Mouse (Mus musculus): ENCODE data around the gene Masp1. TPM values are rescaled to one million over a fixed set of nuclear protein-coding genes. Genes with fewer than 3 reads are reported as not detected.
A peak's percentile ranks its signal among the peaks of the same experiment; 100 is the strongest.

Gene Masp1
- total and polyA plus RNA-seq, 2 experiments from 2014 or later = 21.4 to 29.7 TPM

DNA sequence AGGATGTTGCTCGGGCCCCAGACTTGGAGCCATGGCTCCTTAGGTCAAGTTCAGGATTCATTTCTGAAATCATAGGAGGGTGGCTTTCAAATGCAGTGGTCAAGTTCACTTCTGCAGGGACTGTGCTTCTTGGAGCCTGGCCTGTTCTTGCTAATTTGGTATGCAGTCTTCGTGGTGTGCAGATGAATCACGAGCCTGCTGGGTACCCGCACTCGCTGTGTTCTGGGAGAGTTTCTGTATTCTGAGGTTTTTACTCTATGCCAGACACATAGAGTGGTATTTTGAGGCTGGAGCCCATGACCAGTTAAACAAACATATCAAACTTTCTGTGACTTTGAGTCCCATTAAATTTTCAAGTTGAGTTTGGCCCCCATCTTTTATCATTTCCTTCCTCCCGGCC is 66.2 kb downstream of the Masp1 start:
- H3K9ac ChIP-seq (replicated peaks; ENCODE audit: low read length, poor library complexity, severe bottlenecking) = no peak overlapping the region
- 66% methylated on average over 6 of the region's 6 CpGs for WGBS
- TF ChIP-seq CTCF (IDR thresholded peaks at IDR 0.05) = no peak
- H3K4me1 ChIP-seq (ENCODE audit: insufficient read depth, low read length) = no peaks in the 10 kb centered on the region
- no peak overlapping the region for H3K27ac ChIP-seq (ENCODE audit: low read depth, low read length)
- no peaks in the 10 kb centered on the region for H3K36me3 ChIP-seq (ENCODE audit: insufficient read depth, low read length)
- H3K4me3 ChIP-seq (ENCODE audit: low read depth, low read length) = no peak overlapping the region
- no peaks in the 10 kb centered on the region for H3K27me3 ChIP-seq (ENCODE audit: insufficient read depth, low read length)
- no peaks in the 10 kb centered on the region for H3K9me3 ChIP-seq (ENCODE audit: low read length)
- no peak for DNase-seq (ENCODE audit: low spot score)
- ATAC-seq (ENCODE audit: low FRiP score) = no peak
- H3K4me2 ChIP-seq (ENCODE audit: low read depth, low read length, poor library complexity, severe bottlenecking) = no peak overlapping the region

DNA sequence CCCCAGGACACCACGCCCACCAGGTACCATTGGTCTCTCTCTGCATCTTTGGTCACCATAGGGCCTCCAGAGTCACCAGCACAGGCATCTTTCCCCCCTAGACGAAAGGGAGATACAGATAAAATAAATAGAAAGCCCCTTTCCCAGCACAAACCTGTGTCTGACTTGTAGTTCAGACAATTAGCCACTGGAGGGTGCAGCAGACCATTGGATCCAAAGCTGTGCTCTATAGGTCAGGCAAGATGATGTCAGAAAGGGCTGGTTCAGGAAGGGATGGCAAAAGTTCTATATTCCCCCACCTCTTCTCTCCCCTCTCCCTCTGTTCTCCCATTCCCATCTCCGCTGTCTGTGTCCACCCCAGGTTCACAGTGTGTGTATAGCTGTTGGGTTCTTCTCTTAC is 68.1 kb downstream of the Masp1 start:
- TF ChIP-seq CTCF (IDR thresholded peaks at IDR 0.05) = peak; percentile 91
- peak; percentile 70 for ATAC-seq (ENCODE audit: low FRiP score)
- Histone ChIP-seq H3K4me3 (ENCODE audit: low read depth, low read length) (no peak overlapping the region), H3K4me2 (ENCODE audit: low read depth, low read length, poor library complexity, severe bottlenecking) (no peak overlapping the region), H3K27ac (ENCODE audit: low read depth, low read length) (no peak overlapping the region), H3K27me3 (ENCODE audit: insufficient read depth, low read length) (no peaks in the 10 kb centered on the region), H3K9me3 (ENCODE audit: low read length) (no peaks in the 10 kb centered on the region), H3K4me1 (ENCODE audit: insufficient read depth, low read length) (no peaks in the 10 kb centered on the region), H3K36me3 (ENCODE audit: insufficient read depth, low read length) (no peaks in the 10 kb centered on the region), H3K9ac (replicated peaks; ENCODE audit: low read length, poor library complexity, severe bottlenecking) (no peak overlapping the region)
- DNase-seq (ENCODE audit: low spot score) = peak; percentile 84
- 14% methylated on average over 3 of the region's 3 CpGs for WGBS

DNA sequence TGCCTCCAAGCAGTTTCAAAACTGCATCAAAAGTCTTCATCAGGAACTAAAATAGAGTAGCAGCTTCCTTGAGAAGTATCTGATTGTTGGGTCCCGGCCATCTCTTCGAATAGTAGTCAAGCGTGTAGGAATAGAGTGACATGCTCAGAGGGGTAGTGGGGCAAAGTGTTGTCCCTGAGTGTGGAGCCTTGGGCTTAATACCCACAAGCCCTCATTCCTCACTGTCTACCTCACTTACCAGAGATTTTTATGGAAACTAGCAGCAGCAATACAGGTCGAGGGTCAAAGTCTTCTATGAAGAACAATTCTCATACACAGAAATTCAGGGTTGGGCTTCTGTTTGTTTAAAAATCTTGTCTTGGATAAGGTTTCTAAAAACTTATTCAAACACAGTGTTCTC is 69.8 kb downstream of the Masp1 start:
- 87% methylated on average over 4 of the region's 4 CpGs for WGBS
- no peak overlapping the region for H3K9ac ChIP-seq (replicated peaks; ENCODE audit: low read length, poor library complexity, severe bottlenecking)
- no peaks in the 10 kb centered on the region for H3K4me1 ChIP-seq (ENCODE audit: insufficient read depth, low read length)
- H3K36me3 ChIP-seq (ENCODE audit: insufficient read depth, low read length) = no peaks in the 10 kb centered on the region
- no peak for TF ChIP-seq CTCF (IDR thresholded peaks at IDR 0.05)
- no peak overlapping the region for H3K4me2 ChIP-seq (ENCODE audit: low read depth, low read length, poor library complexity, severe bottlenecking)
- H3K9me3 ChIP-seq (ENCODE audit: low read length) = no peaks in the 10 kb centered on the region
- H3K27me3 ChIP-seq (ENCODE audit: insufficient read depth, low read length) = no peaks in the 10 kb centered on the region
- DNase-seq (ENCODE audit: low spot score) (no peak), ATAC-seq (ENCODE audit: low FRiP score) (no peak)
- H3K4me3 ChIP-seq (ENCODE audit: low read depth, low read length) = no peak overlapping the region
- H3K27ac ChIP-seq (ENCODE audit: low read depth, low read length) = no peak overlapping the region

DNA sequence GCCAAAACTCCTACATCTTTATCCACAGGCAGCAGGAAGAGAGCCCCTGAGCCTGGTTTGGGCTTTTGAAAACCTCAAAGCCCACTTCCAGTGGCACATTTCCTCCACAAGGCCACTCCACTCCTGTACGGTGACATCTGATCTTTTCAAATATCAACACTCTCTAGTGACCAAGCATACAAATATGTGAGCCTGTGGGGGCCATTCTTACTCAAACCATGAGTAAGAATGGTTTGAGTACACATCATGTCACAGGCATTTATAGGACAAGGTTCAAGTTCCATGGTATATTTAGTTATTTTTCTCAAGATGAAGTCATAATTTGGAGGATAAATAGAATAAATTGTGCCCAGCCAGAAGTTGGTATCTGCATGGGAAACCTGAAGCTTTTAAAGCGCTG is 70.7 kb downstream of the Masp1 start:
- DNase-seq (ENCODE audit: low spot score) = no peak
- ATAC-seq (ENCODE audit: low FRiP score) = no peak
- H3K27me3 ChIP-seq (ENCODE audit: insufficient read depth, low read length) = no peaks in the 10 kb centered on the region
- H3K4me3 ChIP-seq (ENCODE audit: low read depth, low read length) = no peak overlapping the region
- H3K4me2 ChIP-seq (ENCODE audit: low read depth, low read length, poor library complexity, severe bottlenecking) = no peak overlapping the region
- no peak overlapping the region for H3K27ac ChIP-seq (ENCODE audit: low read depth, low read length)
- no peak for TF ChIP-seq CTCF (IDR thresholded peaks at IDR 0.05)
- no peaks in the 10 kb centered on the region for H3K4me1 ChIP-seq (ENCODE audit: insufficient read depth, low read length)
- no peaks in the 10 kb centered on the region for H3K9me3 ChIP-seq (ENCODE audit: low read length)
- H3K36me3 ChIP-seq (ENCODE audit: insufficient read depth, low read length) = no peaks in the 10 kb centered on the region
- WGBS = 83% methylated on average over 2 of the region's 2 CpGs
- H3K9ac ChIP-seq (replicated peaks; ENCODE audit: low read length, poor library complexity, severe bottlenecking) = no peak overlapping the region

DNA sequence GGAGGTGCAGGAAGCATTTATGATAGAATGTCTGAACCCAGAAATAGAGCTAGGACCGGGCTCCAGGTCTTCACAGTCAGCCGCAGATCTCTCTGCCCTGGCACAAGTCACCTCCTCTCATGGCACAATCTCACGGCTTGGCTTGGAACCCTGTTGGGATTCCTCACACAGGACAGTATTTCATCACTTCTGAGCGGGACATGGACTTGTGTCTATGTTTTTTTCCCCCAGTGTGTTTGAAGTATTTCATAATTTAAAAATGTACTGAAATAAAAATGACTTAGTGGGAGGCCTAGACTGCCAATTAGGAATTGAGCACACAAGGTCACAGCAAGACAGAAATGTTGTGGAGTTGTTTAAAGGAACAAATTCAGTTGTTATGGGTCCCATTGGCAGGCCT is 76.4 kb downstream of the Masp1 start:
- DNase-seq (ENCODE audit: low spot score) = no peak
- H3K4me1 ChIP-seq (ENCODE audit: insufficient read depth, low read length) = no peaks in the 10 kb centered on the region
- ATAC-seq (ENCODE audit: low FRiP score) = no peak
- H3K36me3 ChIP-seq (ENCODE audit: insufficient read depth, low read length) = no peaks in the 10 kb centered on the region
- no peak overlapping the region for H3K9ac ChIP-seq (replicated peaks; ENCODE audit: low read length, poor library complexity, severe bottlenecking)
- H3K9me3 ChIP-seq (ENCODE audit: low read length) = no peaks in the 10 kb centered on the region
- no peak overlapping the region for H3K4me2 ChIP-seq (ENCODE audit: low read depth, low read length, poor library complexity, severe bottlenecking)
- 89% methylated on average over 4 of the region's 4 CpGs for WGBS
- H3K27me3 ChIP-seq (ENCODE audit: insufficient read depth, low read length) = no peaks in the 10 kb centered on the region
- TF ChIP-seq CTCF (IDR thresholded peaks at IDR 0.05) = no peak
- no peak overlapping the region for H3K27ac ChIP-seq (ENCODE audit: low read depth, low read length)
- no peak overlapping the region for H3K4me3 ChIP-seq (ENCODE audit: low read depth, low read length)

DNA sequence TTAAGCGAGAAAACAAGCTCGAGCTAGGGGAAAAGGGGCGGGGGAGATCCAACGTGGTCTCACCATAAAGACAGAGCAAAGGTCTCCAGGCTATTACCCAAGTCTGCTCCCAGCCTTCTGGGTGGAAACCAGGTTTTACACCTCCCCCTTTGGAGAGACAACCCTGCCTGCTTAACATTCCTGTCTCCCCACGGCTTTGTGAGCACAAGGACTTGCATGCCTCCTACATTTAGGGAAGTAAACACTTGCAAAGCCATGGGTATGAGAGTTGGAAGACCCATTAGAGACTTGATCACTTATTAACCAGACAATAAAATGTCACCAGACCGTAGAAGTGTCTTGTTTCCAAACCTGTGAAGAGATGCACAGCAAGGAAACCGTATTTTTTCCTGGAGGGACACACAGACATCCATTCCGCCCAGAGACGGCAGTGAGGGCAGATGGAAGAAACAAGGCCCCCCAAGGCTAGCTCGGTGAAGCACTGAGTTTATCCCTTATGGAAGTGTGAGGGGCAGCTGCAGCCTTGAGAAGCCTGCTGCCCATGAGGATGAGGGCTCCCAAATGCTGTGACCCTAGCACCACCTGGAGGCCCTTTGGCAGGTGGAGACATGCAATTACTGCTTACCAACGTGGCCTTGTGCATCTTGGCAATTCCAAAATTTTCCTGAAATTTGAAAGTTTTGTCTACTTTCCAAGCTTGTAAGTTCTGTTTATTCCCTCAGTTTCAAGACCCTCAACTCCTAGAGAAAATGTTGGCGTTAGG is 83.0 kb downstream of the Masp1 start:
- no peaks in the 10 kb centered on the region for H3K4me1 ChIP-seq (ENCODE audit: insufficient read depth, low read length)
- no peaks in the 10 kb centered on the region for H3K27me3 ChIP-seq (ENCODE audit: insufficient read depth, low read length)
- 75% methylated on average over 12 of the region's 12 CpGs for WGBS
- ATAC-seq (ENCODE audit: low FRiP score) (no peak), DNase-seq (ENCODE audit: low spot score) (no peak)
- TF ChIP-seq CTCF (IDR thresholded peaks at IDR 0.05) = 0 out of 2 replicates have a peak, but pooled peaks have one; percentile 22
- H3K9me3 ChIP-seq (ENCODE audit: low read length) = no peaks in the 10 kb centered on the region
- H3K9ac ChIP-seq (replicated peaks; ENCODE audit: low read length, poor library complexity, severe bottlenecking) = no peak overlapping the region
- H3K4me2 ChIP-seq (ENCODE audit: low read depth, low read length, poor library complexity, severe bottlenecking) = no peak overlapping the region
- no peak overlapping the region for H3K27ac ChIP-seq (ENCODE audit: low read depth, low read length)
- H3K4me3 ChIP-seq (ENCODE audit: low read depth, low read length) = no peak overlapping the region
- no peaks in the 10 kb centered on the region for H3K36me3 ChIP-seq (ENCODE audit: insufficient read depth, low read length)

All from midbrain, postnatal 0 days (tissue).